ENCODE assay signal across 9 mouse cellular contexts in genomic region chr19:45208438-45209060, GRCm38 (mm10). TPM values are rescaled to one million over a fixed set of nuclear protein-coding genes. Genes with fewer than 3 reads are reported as not detected.
A peak's percentile ranks its signal among the peaks of the same experiment; 100 is the strongest.
DNase-seq lines count a peak whose midpoint lies in the region; ATAC-seq and TF ChIP-seq lines count a peak whose summit lies in the region.
"Had no signal": no experiment of that assay in that cellular context is flagged by ENCODE, and none has a peak within 500 bp of the region (broad histone marks: within the 10 kb centered on the region; RNA-seq: fewer than 3 reads in every experiment).

No protein-coding gene starts in this region.

- WGBS in lung, postnatal 0 days = 14% methylated on average over 22 of the region's 22 CpGs
- WGBS in embryonic facial prominence, embryonic 15.5 days = 10% methylated on average over 22 of the region's 22 CpGs
- WGBS in limb, embryonic 12.5 days = 12% methylated on average over 22 of the region's 22 CpGs
- 14% methylated on average over 22 of the region's 22 CpGs for WGBS in stomach, embryonic 16.5 days

- peak overlapping the region; percentile 58 for H3K4me2 ChIP-seq in lung, postnatal 0 days (replicated peaks; ENCODE audit: low read depth, low read length)
- peak overlapping the region; percentile 46 for H3K4me2 ChIP-seq in embryonic facial prominence, embryonic 15.5 days (replicated peaks)
- peak overlapping the region; percentile 49 for H3K4me2 ChIP-seq in limb, embryonic 12.5 days
- peak overlapping the region; percentile 53 for H3K4me2 ChIP-seq in stomach, embryonic 16.5 days (ENCODE audit: low read depth, low read length)

- no peak for ATAC-seq in lung, postnatal 0 days
- ATAC-seq in embryonic facial prominence, embryonic 15.5 days (ENCODE audit: insufficient number of reproducible peaks, low FRiP score, low TSS enrichment, low read depth) = peak; percentile 43
- no peak for ATAC-seq in limb, embryonic 12.5 days (ENCODE audit: insufficient number of reproducible peaks, insufficient read depth, low FRiP score, low TSS enrichment, low read depth)
- no peak for ATAC-seq in stomach, embryonic 16.5 days (ENCODE audit: insufficient read depth, low FRiP score)
- ATAC-seq in monocyte, adult 5-6 weeks (replicated peaks; ENCODE audit: insufficient number of reproducible peaks, low FRiP score, low TSS enrichment, poor library complexity, severe bottlenecking) = no peak

- H3K4me1 ChIP-seq in lung, postnatal 0 days (ENCODE audit: insufficient read depth, low read depth, low read length) = no peaks in the 10 kb centered on the region
- H3K4me1 ChIP-seq in embryonic facial prominence, embryonic 15.5 days = peaks cover 13% of the 10 kb centered on the region
- peaks cover 8% of the 10 kb centered on the region; the same call in 1 of the 2 replicates for H3K4me1 ChIP-seq in limb, embryonic 12.5 days (replicated peaks)
- peaks cover 4% of the 10 kb centered on the region for H3K4me1 ChIP-seq in stomach, embryonic 16.5 days (ENCODE audit: control insufficient read depth, insufficient read depth, low read length)

- H3K9ac ChIP-seq in lung, postnatal 0 days (replicated peaks; ENCODE audit: low read depth) = no peak overlapping the region
- H3K9ac ChIP-seq in embryonic facial prominence, embryonic 15.5 days = 0 out of 2 replicates have a peak overlapping the region, but pooled peaks have one; percentile 4
- H3K9ac ChIP-seq in limb, embryonic 12.5 days (replicated peaks) = peak overlapping the region; percentile 37
- H3K9ac ChIP-seq in stomach, embryonic 16.5 days (ENCODE audit: low read length) = peak overlapping the region; percentile 60

- H3K36me3 ChIP-seq in lung, postnatal 0 days (ENCODE audit: insufficient read depth, low read length) = no peaks in the 10 kb centered on the region
- no peaks in the 10 kb centered on the region for H3K36me3 ChIP-seq in embryonic facial prominence, embryonic 15.5 days
- no peaks in the 10 kb centered on the region for H3K36me3 ChIP-seq in limb, embryonic 12.5 days
- H3K36me3 ChIP-seq in stomach, embryonic 16.5 days (ENCODE audit: control insufficient read depth, insufficient read depth, low read length) = no peaks in the 10 kb centered on the region

- DNase-seq in lung, postnatal 0 days (ENCODE audit: low spot score) = no peak
- no peak for DNase-seq in lung, postnatal 14 days
- no peak for DNase-seq in kidney, adult 11 months
- DNase-seq: adrenal gland, adult 8-10 months had no signal

- no peak for TF ChIP-seq CTCF in lung, postnatal 0 days (IDR thresholded peaks at IDR 0.05)

- H3K27ac ChIP-seq in lung, postnatal 0 days (ENCODE audit: low read length) = no peak overlapping the region
- peak overlapping the region; percentile 71 for H3K27ac ChIP-seq in embryonic facial prominence, embryonic 15.5 days (replicated peaks)
- 0 out of 2 replicates have a peak overlapping the region, but pooled peaks have one; percentile 41 for H3K27ac ChIP-seq in limb, embryonic 12.5 days
- H3K27ac ChIP-seq in stomach, embryonic 16.5 days (ENCODE audit: low read length) = no peak overlapping the region

- H3K4me3 ChIP-seq in lung, postnatal 0 days (ENCODE audit: low read depth, low read length) = peak overlapping the region; percentile 30
- peak overlapping the region; percentile 30 for H3K4me3 ChIP-seq in embryonic facial prominence, embryonic 15.5 days (replicated peaks)
- H3K4me3 ChIP-seq in limb, embryonic 12.5 days (replicated peaks) = peak overlapping the region; percentile 21
- peak overlapping the region; percentile 39 for H3K4me3 ChIP-seq in stomach, embryonic 16.5 days (replicated peaks; ENCODE audit: low read length)

- H3K9me3 ChIP-seq in lung, postnatal 0 days (ENCODE audit: low read length) = no peaks in the 10 kb centered on the region
- H3K9me3 ChIP-seq in embryonic facial prominence, embryonic 15.5 days (replicated peaks) = no peaks in the 10 kb centered on the region
- H3K9me3 ChIP-seq in limb, embryonic 12.5 days = peaks cover 8% of the 10 kb centered on the region; the same call in 1 of the 2 replicates
- H3K9me3 ChIP-seq in stomach, embryonic 16.5 days (replicated peaks; ENCODE audit: control insufficient read depth, low read length) = no peaks in the 10 kb centered on the region

- 0 out of 2 replicates have a peak, but pooled peaks cover 4% of the 10 kb centered on the region for H3K27me3 ChIP-seq in lung, postnatal 0 days (replicated peaks; ENCODE audit: insufficient read depth, low read length)
- peaks cover 2% of the 10 kb centered on the region for H3K27me3 ChIP-seq in embryonic facial prominence, embryonic 15.5 days
- H3K27me3 ChIP-seq in limb, embryonic 12.5 days = peaks cover 45% of the 10 kb centered on the region
- peaks cover 5% of the 10 kb centered on the region; the same call in 1 of the 2 replicates for H3K27me3 ChIP-seq in stomach, embryonic 16.5 days (ENCODE audit: control insufficient read depth, insufficient read depth, low read length)

- no peak for TF ChIP-seq EP300 in lung, postnatal 0 days (IDR thresholded peaks at IDR 0.05)

RNA-seq across cellular contexts. Expression of gene Lbx1, which starts 27.1 kb away (rescaled TPM):
- not detected in 2 replicates for polyA plus RNA-seq in lung, postnatal 0 days (2015; fragmentation: Nextera tagmentation; extraction: Ambion mirVana)
- 0.49 and 0.75 TPM in 2 replicates for polyA plus RNA-seq in embryonic facial prominence, embryonic 15.5 days (2015; fragmentation: Nextera tagmentation; extraction: Ambion mirVana)
- polyA plus RNA-seq in limb, embryonic 12.5 days (2016; fragmentation: Nextera tagmentation; extraction: Ambion mirVana) = 2.8 and 3.1 TPM in 2 replicates
- polyA plus RNA-seq in stomach, embryonic 16.5 days (2015; fragmentation: Nextera tagmentation; extraction: Ambion mirVana) = not detected in 2 replicates
- total RNA-seq in monocyte, adult 5-6 weeks (2017) = not detected in 3 replicates
- total RNA-seq: adrenal gland, adult 8-10 months; left cerebral cortex, postnatal 25 days had no signal

RNA-seq across cellular contexts. Expression of gene Tlx1, which starts 58.1 kb away (rescaled TPM):
- polyA plus RNA-seq in lung, postnatal 0 days (2015; fragmentation: Nextera tagmentation; extraction: Ambion mirVana) = not detected in 2 replicates
- 1.2 and 1.4 TPM in 2 replicates for polyA plus RNA-seq in embryonic facial prominence, embryonic 15.5 days (2015; fragmentation: Nextera tagmentation; extraction: Ambion mirVana)
- 0.39 and 0.63 TPM in 2 replicates for polyA plus RNA-seq in limb, embryonic 12.5 days (2016; fragmentation: Nextera tagmentation; extraction: Ambion mirVana)
- 1.1 and 3.5 TPM in 2 replicates for polyA plus RNA-seq in stomach, embryonic 16.5 days (2015; fragmentation: Nextera tagmentation; extraction: Ambion mirVana)
- not detected in 3 replicates for total RNA-seq in monocyte, adult 5-6 weeks (2017)
- total RNA-seq: adrenal gland, adult 8-10 months; left cerebral cortex, postnatal 25 days had no signal

Comparison
In these comparisons a context has a peak if more than half of its experiments do, and no peak if none do; other contexts are left out.
1. H3K27ac ChIP-seq: peak in embryonic facial prominence, embryonic 15.5 days (single experiment) and limb, embryonic 12.5 days (single experiment); none in lung, postnatal 0 days (single experiment) and stomach, embryonic 16.5 days (single experiment).
2. Peak in every context shown above with its lines, with median percentiles within 50 percentile points of each other: H3K4me2 ChIP-seq and H3K4me3 ChIP-seq.